Mouse (Mus musculus): ENCODE measurements around the gene Capn1.

- TF ChIP-seq CTCF (IDR thresholded peaks at IDR 0.05; ENCODE audit: low read depth, low read length) = no peak
- TF ChIP-seq POLR2A (IDR thresholded peaks at IDR 0.05; ENCODE audit: borderline replicate concordance, low read depth, low read length) = no peak
These were observed 31.6 kb upstream of the Capn1 start for GRCm38 (mm10) chr19:6047154-6047898.
